Mouse (Mus musculus): ENCODE measurements around the gene Afmid. TPM values are rescaled to one million over a fixed set of nuclear protein-coding genes. Genes with fewer than 3 reads are reported as not detected.

The Afmid gene
- total RNA-seq, 4 experiments from 2014 or later, result 4.0 to 5.4 (median 4.2) TPM

GRCm38 (mm10) chr11:117848271-117848984 lies 22.7 kb downstream of the Afmid start:
- no peak for DNase-seq (ENCODE audit: low spot score in 2 of 2)

- DNase-seq (ENCODE audit: low spot score in 2 of 2), result peak; percentile 88 to 96
Observed at GRCm38 (mm10) chr11:117848985-117849671, 23.4 kb downstream of the Afmid start, which contains the start of gene Birc5. Gene Birc5 (plus strand): TSS chr11:117849251.

- no peak for DNase-seq (ENCODE audit: low spot score in 2 of 2)
Observed at GRCm38 (mm10) chr11:117852875-117853274, 27.2 kb downstream of the Afmid start.

- no peak for DNase-seq (ENCODE audit: low spot score in 2 of 2)
Observed at GRCm38 (mm10) chr11:117854241-117854640, 28.5 kb downstream of the Afmid start.

GRCm38 (mm10) chr11:117855360-117855759 lies 29.6 kb downstream of the Afmid start:
- DNase-seq (ENCODE audit: low spot score in 2 of 2), result no peak

GRCm38 (mm10) chr11:117855975-117856374 lies 30.3 kb downstream of the Afmid start:
- no peak for DNase-seq (ENCODE audit: low spot score in 2 of 2)

- DNase-seq (ENCODE audit: low spot score in 2 of 2), result no peak
Observed at GRCm38 (mm10) chr11:117857462-117857861, 31.7 kb downstream of the Afmid start.

GRCm38 (mm10) chr11:117858392-117858791 lies 32.7 kb downstream of the Afmid start:
- DNase-seq (ENCODE audit: low spot score in 2 of 2), result no peak

- no peak for DNase-seq (ENCODE audit: low spot score in 2 of 2)
Observed at GRCm38 (mm10) chr11:117860601-117861000, 34.9 kb downstream of the Afmid start, which contains the start of gene Tmem235. Gene Tmem235 (plus strand): TSS chr11:117860752.

GRCm38 (mm10) chr11:117863174-117863856 lies 37.6 kb downstream of the Afmid start:
- no peak for DNase-seq (ENCODE audit: low spot score in 2 of 2)

GRCm38 (mm10) chr11:117864805-117865204 lies 39.1 kb downstream of the Afmid start:
- DNase-seq (ENCODE audit: low spot score in 2 of 2), result no peak

- DNase-seq (ENCODE audit: low spot score in 2 of 2), result no peak
Observed at GRCm38 (mm10) chr11:117865988-117866387, 40.3 kb downstream of the Afmid start.

- DNase-seq (ENCODE audit: low spot score in 2 of 2), result peak; percentile 76 to 78
Observed at GRCm38 (mm10) chr11:117870688-117871365, 45.1 kb downstream of the Afmid start.

- no peak for DNase-seq (ENCODE audit: low spot score in 2 of 2)
Observed at GRCm38 (mm10) chr11:117871376-117871775, 45.7 kb downstream of the Afmid start.

- DNase-seq (ENCODE audit: low spot score in 2 of 2), result no peak
Observed at GRCm38 (mm10) chr11:117871911-117872584, 46.3 kb downstream of the Afmid start.

GRCm38 (mm10) chr11:117872861-117873608 lies 47.3 kb downstream of the Afmid start, which contains the start of gene Tha1:
Gene Tha1 (minus strand): TSS chr11:117873481.
- DNase-seq (ENCODE audit: low spot score in 2 of 2), result peak; percentile 72 to 73

- no peak for DNase-seq (ENCODE audit: low spot score in 2 of 2)
Observed at GRCm38 (mm10) chr11:117874419-117874818, 48.7 kb downstream of the Afmid start.

GRCm38 (mm10) chr11:117875681-117876080 lies 50.0 kb downstream of the Afmid start:
- no peak for DNase-seq (ENCODE audit: low spot score in 2 of 2)

- DNase-seq (ENCODE audit: low spot score in 2 of 2), result peak; percentile 28 to 48
Observed at GRCm38 (mm10) chr11:117877917-117878745, 52.4 kb downstream of the Afmid start.
